Mouse (Mus musculus) hindbrain, embryonic 16.5 days (tissue): Measurements from ENCODE around the gene Kifap3. TPM values are rescaled to one million over a fixed set of nuclear protein-coding genes. Genes with fewer than 3 reads are reported as not detected.
A peak's percentile ranks its signal among the peaks of the same experiment; 100 is the strongest.

Experiments used
- ATAC-seq: fragments of 200-750 bp; cut with Nextera tagmentation; 2 replicates; pipeline ENCODE4 v1.8.0; 2017; ENCODE audit warnings: moderate TSS enrichment, moderate library complexity
- H3K27ac ChIP-seq: fragments of 300-500 bp; sonication (generic); 2 replicates; pipeline ENCODE4 v1.5.1; 2014; ENCODE audit warnings: low read depth, mild to moderate bottlenecking, control low read depth, low read length, moderate library complexity
- H3K27me3 ChIP-seq: fragments of 300-500 bp; sonication (generic); replicated peaks from 2 replicates; pipeline ENCODE4 v1.6.1; 2014; ENCODE audit warnings: low read length; ENCODE audit not compliant: control insufficient read depth, insufficient read depth
- H3K36me3 ChIP-seq: fragments of 300-500 bp; sonication (generic); 2 replicates; pipeline ENCODE4 v1.6.1; 2014; ENCODE audit warnings: mild to moderate bottlenecking, low read length, moderate library complexity, mixed read lengths; ENCODE audit not compliant: control insufficient read depth, insufficient read depth
- H3K4me1 ChIP-seq: fragments of 300-500 bp; sonication (generic); 2 replicates; pipeline ENCODE4 v1.6.1; 2014; ENCODE audit warnings: low read depth, low read length; ENCODE audit not compliant: control insufficient read depth, insufficient read depth
- H3K4me2 ChIP-seq: fragments of 300-500 bp; sonication (generic); 2 replicates; pipeline ENCODE4 v1.6.1; 2014; ENCODE audit warnings: mild to moderate bottlenecking, low read length, control low read depth, moderate library complexity
- H3K4me3 ChIP-seq: fragments of 300-500 bp; sonication (generic); 2 replicates; pipeline ENCODE4 v1.5.1; 2014; ENCODE audit warnings: mild to moderate bottlenecking, low read length, control low read depth, moderate library complexity
- H3K9ac ChIP-seq: fragments of 300-500 bp; sonication (generic); 2 replicates; pipeline ENCODE4 v1.6.1; 2014; ENCODE audit warnings: low read depth, mild to moderate bottlenecking, control low read depth, low read length, moderate library complexity
- H3K9me3 ChIP-seq: fragments of 300-500 bp; sonication (generic); 2 replicates; pipeline ENCODE4 v1.6.1; 2014; ENCODE audit warnings: mild to moderate bottlenecking, low read length, moderate library complexity; ENCODE audit not compliant: control insufficient read depth
- WGBS: fragments of 180-500 bp; shearing (Covaris S2); extraction: QIAGEN DNeasy Blood & Tissue Kit; methylation state at CpG from one replicate; pipeline ENCODE4 v1.1.7; 2014; 5-methylcytosine and 5-hydroxymethylcytosine counted together
- polyA plus RNA-seq: library from polyadenylated mRNA; unstranded; fragments of >200 nt; fragmentation: Nextera tagmentation; extraction: Ambion mirVana; gene quantifications from 2 replicates; pipeline ENCODE4 v1.2.1, GENCODE M21; 2015

Gene Kifap3
- polyA plus RNA-seq, 1 experiment from 2014 or later = 135 TPM

GRCm38 (mm10) chr1:163929636-163930457 lies 150.5 kb downstream of the Kifap3 start:
- WGBS = 0% methylated on average over 64 of the region's 77 CpGs
- peak overlapping the region; percentile 97 for H3K9ac ChIP-seq
- H3K4me2 ChIP-seq = peak overlapping the region; percentile 63
- peak; percentile 97 for ATAC-seq
- H3K4me3 ChIP-seq = peak overlapping the region; percentile 99
- H3K27me3 ChIP-seq = no peaks in the 10 kb centered on the region
- peaks cover 10% of the 10 kb centered on the region; the same call in 1 of the 2 replicates for H3K36me3 ChIP-seq
- H3K9me3 ChIP-seq = no peaks in the 10 kb centered on the region
- H3K4me1 ChIP-seq = peaks cover 10% of the 10 kb centered on the region
- peak overlapping the region; percentile 90 for H3K27ac ChIP-seq

- peak overlapping the region; percentile 63 for H3K4me2 ChIP-seq
- peak overlapping the region; percentile 97 for H3K9ac ChIP-seq
- H3K4me3 ChIP-seq = peak overlapping the region; percentile 99
- WGBS = 7% methylated on average over 12 of the region's 12 CpGs
- H3K36me3 ChIP-seq = peaks cover 14% of the 10 kb centered on the region; the same call in 1 of the 2 replicates
- ATAC-seq = no peak; the same call in 1 of the 2 replicates
- peak overlapping the region; percentile 90; the same call in 1 of the 2 replicates for H3K27ac ChIP-seq
- peaks cover 10% of the 10 kb centered on the region for H3K4me1 ChIP-seq
- H3K9me3 ChIP-seq = no peaks in the 10 kb centered on the region
- H3K27me3 ChIP-seq = no peaks in the 10 kb centered on the region
These were observed 151.0 kb downstream of the Kifap3 start for GRCm38 (mm10) chr1:163930458-163930794.

GRCm38 (mm10) chr1:163931801-163932200 lies 152.4 kb downstream of the Kifap3 start:
- no peak for ATAC-seq
- no peak overlapping the region for H3K9ac ChIP-seq
- no peak overlapping the region for H3K27ac ChIP-seq
- H3K4me1 ChIP-seq = peaks cover 10% of the 10 kb centered on the region
- H3K27me3 ChIP-seq = no peaks in the 10 kb centered on the region
- H3K9me3 ChIP-seq = no peaks in the 10 kb centered on the region
- H3K4me3 ChIP-seq = no peak overlapping the region
- H3K36me3 ChIP-seq = peaks cover 19% of the 10 kb centered on the region
- H3K4me2 ChIP-seq = no peak overlapping the region
- WGBS = 88% methylated on average over 8 of the region's 8 CpGs

GRCm38 (mm10) chr1:163934591-163934990 lies 155.2 kb downstream of the Kifap3 start:
- Histone ChIP-seq H3K4me1 (peaks cover 7% of the 10 kb centered on the region; the same call in 1 of the 2 replicates), H3K27me3 (no peaks in the 10 kb centered on the region), H3K9me3 (no peaks in the 10 kb centered on the region), H3K36me3 (peaks cover 36% of the 10 kb centered on the region), H3K27ac (no peak overlapping the region), H3K4me2 (no peak overlapping the region), H3K9ac (no peak overlapping the region), H3K4me3 (no peak overlapping the region)
- ATAC-seq = no peak
- WGBS = 92% methylated on average over 2 of the region's 2 CpGs

- no peak for ATAC-seq
- Histone ChIP-seq H3K36me3 (peaks cover 42% of the 10 kb centered on the region), H3K9ac (no peak overlapping the region), H3K4me2 (no peak overlapping the region), H3K4me3 (no peak overlapping the region), H3K9me3 (no peaks in the 10 kb centered on the region), H3K4me1 (no peaks in the 10 kb centered on the region), H3K27me3 (no peaks in the 10 kb centered on the region), H3K27ac (no peak overlapping the region)
- WGBS = 74% methylated on average over 6 of the region's 6 CpGs
These were observed 162.7 kb downstream of the Kifap3 start for GRCm38 (mm10) chr1:163942056-163942455.

GRCm38 (mm10) chr1:163953396-163953795 lies 174.0 kb downstream of the Kifap3 start:
- no peak overlapping the region for H3K4me2 ChIP-seq
- H3K36me3 ChIP-seq = peaks cover 32% of the 10 kb centered on the region
- no peak for ATAC-seq
- H3K9ac ChIP-seq = no peak overlapping the region
- H3K27ac ChIP-seq = no peak overlapping the region
- 92% methylated on average over 2 of the region's 2 CpGs for WGBS
- H3K4me3 ChIP-seq = no peak overlapping the region
- no peaks in the 10 kb centered on the region for H3K27me3 ChIP-seq
- H3K9me3 ChIP-seq = no peaks in the 10 kb centered on the region
- no peaks in the 10 kb centered on the region for H3K4me1 ChIP-seq

GRCm38 (mm10) chr1:163958036-163958435 lies 178.7 kb downstream of the Kifap3 start:
- H3K4me3 ChIP-seq = no peak overlapping the region
- WGBS = 84% methylated on average over 3 of the region's 3 CpGs
- H3K4me1 ChIP-seq = no peaks in the 10 kb centered on the region
- H3K36me3 ChIP-seq = peaks cover 8% of the 10 kb centered on the region; the same call in 1 of the 2 replicates
- H3K27ac ChIP-seq = no peak overlapping the region
- no peak for ATAC-seq
- no peaks in the 10 kb centered on the region for H3K27me3 ChIP-seq
- H3K4me2 ChIP-seq = no peak overlapping the region
- no peak overlapping the region for H3K9ac ChIP-seq
- no peaks in the 10 kb centered on the region for H3K9me3 ChIP-seq

GRCm38 (mm10) chr1:163964008-163964689 lies 184.8 kb downstream of the Kifap3 start:
- no peak for ATAC-seq
- H3K9ac ChIP-seq = no peak overlapping the region
- H3K4me3 ChIP-seq = no peak overlapping the region
- no peaks in the 10 kb centered on the region for H3K9me3 ChIP-seq
- H3K4me1 ChIP-seq = no peaks in the 10 kb centered on the region
- no peak overlapping the region for H3K27ac ChIP-seq
- 92% methylated on average over 10 of the region's 10 CpGs for WGBS
- no peak overlapping the region for H3K4me2 ChIP-seq
- H3K36me3 ChIP-seq = peaks cover 3% of the 10 kb centered on the region; the same call in 1 of the 2 replicates
- H3K27me3 ChIP-seq = no peaks in the 10 kb centered on the region
